Mouse (Mus musculus): ENCODE data around the gene Stmn1. TPM values are rescaled to one million over a fixed set of nuclear protein-coding genes. Genes with fewer than 3 reads are reported as not detected.

Stmn1 gene
- polyA plus RNA-seq, 1 experiment = 9.8 TPM

- H3K4me1 ChIP-seq (ENCODE audit: control insufficient read depth, insufficient read depth, insufficient read length, low read length) = no peaks in the 10 kb centered on the region; the same call in 1 of the 2 replicates
- no peak overlapping the region for H3K4me3 ChIP-seq (ENCODE audit: low read depth, low read length)
- no peaks in the 10 kb centered on the region for H3K27me3 ChIP-seq (ENCODE audit: control insufficient read depth, insufficient read depth, low read length)
- WGBS = 71% methylated on average over 7 of the region's 7 CpGs
- H3K27ac ChIP-seq (ENCODE audit: insufficient read depth, low read depth, low read length) = no peak overlapping the region
- no peaks in the 10 kb centered on the region for H3K36me3 ChIP-seq (ENCODE audit: control insufficient read depth, insufficient read depth, low read length)
- TF ChIP-seq POLR2A (IDR thresholded peaks at IDR 0.05; ENCODE audit: low read depth, low read length) (no peak), CTCF (IDR thresholded peaks at IDR 0.05; ENCODE audit: extremely low read depth, insufficient read length, insufficient replicate concordance, low read depth, low read length) (no peak)
Observed at GRCm38 (mm10) chr4:134457130-134457825, 10.8 kb upstream of the Stmn1 start.

GRCm38 (mm10) chr4:134458856-134459255 lies 9.3 kb upstream of the Stmn1 start:
- 83% methylated on average over 5 of the region's 5 CpGs for WGBS
- no peak overlapping the region for H3K27ac ChIP-seq (ENCODE audit: insufficient read depth, low read depth, low read length)
- no peaks in the 10 kb centered on the region; the same call in 1 of the 2 replicates for H3K4me1 ChIP-seq (ENCODE audit: control insufficient read depth, insufficient read depth, insufficient read length, low read length)
- H3K36me3 ChIP-seq (ENCODE audit: control insufficient read depth, insufficient read depth, low read length) = no peaks in the 10 kb centered on the region
- TF ChIP-seq CTCF (IDR thresholded peaks at IDR 0.05; ENCODE audit: extremely low read depth, insufficient read length, insufficient replicate concordance, low read depth, low read length) (no peak), POLR2A (IDR thresholded peaks at IDR 0.05; ENCODE audit: low read depth, low read length) (no peak)
- no peak overlapping the region for H3K4me3 ChIP-seq (ENCODE audit: low read depth, low read length)
- H3K27me3 ChIP-seq (ENCODE audit: control insufficient read depth, insufficient read depth, low read length) = no peaks in the 10 kb centered on the region

GRCm38 (mm10) chr4:134460277-134460676 lies 7.8 kb upstream of the Stmn1 start:
- no peak overlapping the region for H3K27ac ChIP-seq (ENCODE audit: insufficient read depth, low read depth, low read length)
- WGBS = 67% methylated on average over 10 of the region's 10 CpGs
- no peak overlapping the region for H3K4me3 ChIP-seq (ENCODE audit: low read depth, low read length)
- TF ChIP-seq POLR2A (IDR thresholded peaks at IDR 0.05; ENCODE audit: low read depth, low read length) (no peak), CTCF (IDR thresholded peaks at IDR 0.05; ENCODE audit: extremely low read depth, insufficient read length, insufficient replicate concordance, low read depth, low read length) (no peak)
- no peaks in the 10 kb centered on the region; the same call in 1 of the 2 replicates for H3K4me1 ChIP-seq (ENCODE audit: control insufficient read depth, insufficient read depth, insufficient read length, low read length)
- H3K36me3 ChIP-seq (ENCODE audit: control insufficient read depth, insufficient read depth, low read length) = no peaks in the 10 kb centered on the region
- H3K27me3 ChIP-seq (ENCODE audit: control insufficient read depth, insufficient read depth, low read length) = no peaks in the 10 kb centered on the region

- 65% methylated on average over 5 of the region's 5 CpGs for WGBS
- H3K4me1 ChIP-seq (ENCODE audit: control insufficient read depth, insufficient read depth, insufficient read length, low read length) = no peaks in the 10 kb centered on the region
- TF ChIP-seq CTCF (IDR thresholded peaks at IDR 0.05; ENCODE audit: extremely low read depth, insufficient read length, insufficient replicate concordance, low read depth, low read length) = no peak
- no peak for TF ChIP-seq POLR2A (IDR thresholded peaks at IDR 0.05; ENCODE audit: low read depth, low read length)
Observed at GRCm38 (mm10) chr4:134461252-134461651, 6.9 kb upstream of the Stmn1 start.

GRCm38 (mm10) chr4:134465789-134466188 lies 2.3 kb upstream of the Stmn1 start:
- TF ChIP-seq CTCF (IDR thresholded peaks at IDR 0.05; ENCODE audit: extremely low read depth, insufficient read length, insufficient replicate concordance, low read depth, low read length) = no peak
- TF ChIP-seq POLR2A (IDR thresholded peaks at IDR 0.05; ENCODE audit: low read depth, low read length) = no peak
- 72% methylated on average over 12 of the region's 12 CpGs for WGBS
- Histone ChIP-seq H3K4me3 (ENCODE audit: low read depth, low read length) (no peak overlapping the region), H3K27ac (ENCODE audit: insufficient read depth, low read depth, low read length) (no peak overlapping the region), H3K4me1 (ENCODE audit: control insufficient read depth, insufficient read depth, insufficient read length, low read length) (peaks cover 1% of the 10 kb centered on the region; the same call in 1 of the 2 replicates), H3K27me3 (ENCODE audit: control insufficient read depth, insufficient read depth, low read length) (no peaks in the 10 kb centered on the region), H3K36me3 (ENCODE audit: control insufficient read depth, insufficient read depth, low read length) (no peaks in the 10 kb centered on the region)

More at GRCm38 (mm10) chr4:134461252-134461651, 6.9 kb upstream of the Stmn1 start:
- Histone ChIP-seq H3K36me3 (ENCODE audit: control insufficient read depth, insufficient read depth, low read length) (no peaks in the 10 kb centered on the region), H3K4me3 (ENCODE audit: low read depth, low read length) (no peak overlapping the region), H3K27ac (ENCODE audit: insufficient read depth, low read depth, low read length) (no peak overlapping the region), H3K27me3 (ENCODE audit: control insufficient read depth, insufficient read depth, low read length) (no peaks in the 10 kb centered on the region)

DNA sequence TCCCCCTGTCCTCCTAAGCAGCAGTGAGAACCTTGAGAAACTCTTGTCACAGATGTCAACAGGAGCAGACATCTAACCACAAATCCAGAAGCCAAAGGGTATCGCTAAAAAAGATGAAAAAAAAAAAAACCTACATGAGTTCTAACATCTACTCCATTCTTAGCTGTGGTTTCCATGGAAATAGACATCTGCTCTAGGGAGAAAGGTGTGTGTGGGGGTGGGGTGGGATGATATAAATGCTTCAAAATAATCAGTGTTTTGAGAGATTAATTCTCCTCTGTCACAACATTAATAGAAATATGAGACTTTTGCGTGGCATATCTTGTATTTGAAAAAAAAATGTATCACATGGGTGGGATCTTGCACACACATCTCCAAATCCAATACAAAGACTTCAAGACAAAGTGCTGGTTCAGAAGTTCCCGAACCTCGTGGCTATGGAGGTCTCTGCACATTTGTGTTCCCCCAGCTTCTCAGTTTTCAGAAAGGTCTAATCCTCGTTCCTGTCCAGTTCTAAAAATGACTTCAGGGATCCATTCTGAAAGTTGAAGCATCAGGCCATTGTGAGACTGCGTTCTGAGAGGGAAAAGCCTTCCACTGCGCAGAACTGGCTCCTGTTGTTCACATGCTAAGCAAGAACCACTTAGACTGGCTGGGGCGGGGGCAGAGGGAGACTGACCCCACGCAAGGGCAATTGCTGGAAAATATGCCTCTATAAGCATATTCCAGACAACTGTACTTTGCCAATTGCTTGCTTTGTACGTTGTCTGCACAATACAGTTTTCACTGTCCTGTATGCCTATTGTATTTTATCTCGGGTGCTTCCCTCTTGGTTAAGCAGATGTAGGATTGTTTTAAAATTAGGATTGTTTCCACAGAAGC lies 1.5 kb upstream of the Stmn1 start:
- H3K36me3 ChIP-seq (ENCODE audit: control insufficient read depth, insufficient read depth, low read length) = 0 out of 2 replicates have a peak, but pooled peaks cover 1% of the 10 kb centered on the region
- 79% methylated on average over 11 of the region's 11 CpGs for WGBS
- no peak for TF ChIP-seq POLR2A (IDR thresholded peaks at IDR 0.05; ENCODE audit: low read depth, low read length)
- TF ChIP-seq CTCF (IDR thresholded peaks at IDR 0.05; ENCODE audit: extremely low read depth, insufficient read length, insufficient replicate concordance, low read depth, low read length) = no peak
- no peak overlapping the region for H3K4me3 ChIP-seq (ENCODE audit: low read depth, low read length)
- H3K27ac ChIP-seq (ENCODE audit: insufficient read depth, low read depth, low read length) = no peak overlapping the region
- peaks cover 1% of the 10 kb centered on the region; the same call in 1 of the 2 replicates for H3K4me1 ChIP-seq (ENCODE audit: control insufficient read depth, insufficient read depth, insufficient read length, low read length)
- H3K27me3 ChIP-seq (ENCODE audit: control insufficient read depth, insufficient read depth, low read length) = no peaks in the 10 kb centered on the region
